Mouse (Mus musculus): ENCODE data around the gene Nedd9.
"Not testable (repeated sequence)": the region's sequence is repeated elsewhere in the genome, so short reads cannot be mapped to it uniquely, and the experiment has no call there.

The Nedd9 gene

DNA sequence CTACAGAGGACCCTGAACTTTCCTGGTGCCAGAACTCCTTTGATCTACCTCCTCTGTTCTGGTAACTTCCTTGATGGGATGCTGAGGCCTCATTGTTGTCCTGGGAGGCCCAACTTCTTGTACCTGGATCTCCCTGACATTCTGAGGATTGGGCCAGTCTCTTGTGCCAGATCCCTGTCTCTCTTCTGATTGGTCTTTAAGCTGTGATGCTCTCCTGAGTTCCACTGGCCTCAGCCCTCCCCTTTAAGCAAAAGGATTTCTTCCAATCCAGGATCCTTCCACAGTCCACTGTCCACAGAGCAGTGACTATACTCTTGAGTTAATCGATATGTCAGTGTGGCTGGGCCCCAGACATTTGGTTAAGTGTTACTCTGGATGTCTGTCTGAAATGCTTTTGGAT lies 112.3 kb downstream of the Nedd9 start:
- DNase-seq (ENCODE audit: low read depth, low spot score), result no peak

DNA sequence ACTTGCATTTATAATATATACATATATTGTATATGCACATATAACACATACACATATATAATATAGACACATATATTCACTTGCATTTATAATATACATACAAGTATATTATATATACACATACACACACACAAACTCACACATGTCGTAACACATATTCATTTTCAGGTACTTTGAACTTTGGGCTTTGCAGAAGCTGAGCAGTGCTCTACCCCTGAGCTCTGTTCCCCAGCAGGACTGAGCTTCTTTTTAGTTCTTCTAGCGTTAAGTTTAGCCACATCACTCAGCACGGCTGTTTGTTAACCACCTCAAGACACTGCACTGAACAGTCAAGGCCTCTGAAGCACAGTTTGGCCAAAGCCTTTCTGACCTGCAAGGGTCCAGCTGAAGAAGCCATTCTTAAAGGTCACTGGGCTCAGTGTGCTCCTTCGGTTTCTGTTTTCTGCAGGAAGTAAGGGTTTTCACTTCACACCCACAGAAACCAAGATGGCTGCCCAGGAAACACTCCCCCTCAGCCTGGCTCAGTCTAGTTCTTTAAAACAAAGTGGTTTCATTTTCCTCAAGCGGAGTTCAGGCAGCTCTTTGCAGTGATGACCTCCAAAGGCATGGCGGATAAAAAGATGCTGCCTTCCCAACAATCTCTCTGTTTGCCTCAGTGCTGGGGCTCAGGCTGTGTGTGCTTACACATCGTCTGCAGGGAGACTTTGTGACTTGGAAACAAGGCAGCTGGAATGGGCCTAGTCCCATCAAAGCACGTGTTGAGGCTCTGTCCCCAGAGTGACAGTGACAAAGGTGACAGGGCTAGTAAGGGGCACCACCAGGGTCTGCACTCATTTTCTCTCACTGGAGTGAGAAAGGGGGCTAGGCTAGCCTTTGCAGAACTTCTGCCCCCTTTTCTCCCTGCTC lies 114.4 kb downstream of the Nedd9 start:
- DNase-seq (ENCODE audit: low read depth, low spot score), result no peak

DNA sequence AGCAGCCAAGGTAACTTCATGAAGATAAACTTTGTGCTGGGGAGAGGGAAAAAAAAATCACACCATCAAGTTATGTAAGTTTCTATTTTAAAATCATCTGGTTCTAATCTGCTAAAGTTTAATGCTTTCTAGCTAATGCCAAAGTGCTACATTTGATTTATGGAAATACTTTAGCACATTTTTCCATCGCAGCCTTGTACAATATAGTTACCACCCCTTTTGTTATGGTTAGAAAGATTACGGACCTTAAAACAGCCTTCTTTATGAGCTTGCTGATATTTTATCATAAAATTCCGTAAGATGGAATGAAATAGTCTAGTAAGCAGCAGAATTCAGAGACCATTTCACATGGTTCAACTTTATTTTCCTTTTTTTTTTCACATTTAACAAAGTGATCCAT lies 115.6 kb downstream of the Nedd9 start:
- DNase-seq (ENCODE audit: low read depth, low spot score), result no peak

DNA sequence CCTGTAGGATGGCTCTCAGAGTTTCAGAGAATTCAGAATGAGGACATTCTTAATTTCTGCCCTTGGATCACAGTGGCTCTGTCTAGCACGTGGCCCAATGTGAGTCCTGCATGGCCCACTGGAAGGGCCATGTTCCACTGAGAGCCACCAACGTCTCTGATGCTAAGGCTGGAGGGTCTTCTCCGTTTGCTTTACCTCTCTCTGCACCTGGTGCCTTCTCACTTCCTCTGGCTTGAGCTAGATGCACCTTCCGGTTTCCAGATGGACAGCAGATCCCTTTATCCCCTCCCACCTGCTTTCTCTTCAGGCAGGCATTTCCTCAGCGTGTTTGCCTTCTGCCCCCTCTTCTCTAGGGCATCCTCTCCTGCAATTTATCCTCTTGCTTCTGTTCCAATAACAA lies 118.5 kb downstream of the Nedd9 start:
- DNase-seq (ENCODE audit: low read depth, low spot score), result no peak

DNA sequence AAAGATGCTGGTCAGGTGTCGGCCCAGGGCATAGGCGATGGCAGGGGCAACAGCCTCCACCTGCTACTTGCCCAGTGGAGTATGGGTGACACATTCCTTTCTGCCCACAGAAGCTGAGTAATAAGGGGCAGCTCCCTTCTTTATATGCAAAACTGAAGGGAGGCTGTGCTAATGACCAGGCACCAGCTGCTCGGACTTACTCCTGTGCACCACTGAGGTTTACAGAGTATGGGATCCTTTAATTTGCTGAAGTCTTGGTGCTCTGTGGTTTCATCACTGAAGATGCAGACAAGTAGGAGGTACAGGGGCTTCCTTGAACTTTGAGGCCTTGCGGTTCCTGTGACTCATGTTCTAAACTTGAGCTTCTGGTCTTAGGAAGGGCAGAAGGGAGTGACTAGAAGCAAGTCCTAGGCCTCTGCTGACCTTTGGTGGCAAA lies 120.0 kb downstream of the Nedd9 start:
- DNase-seq (ENCODE audit: low read depth, low spot score), result no peak

DNA sequence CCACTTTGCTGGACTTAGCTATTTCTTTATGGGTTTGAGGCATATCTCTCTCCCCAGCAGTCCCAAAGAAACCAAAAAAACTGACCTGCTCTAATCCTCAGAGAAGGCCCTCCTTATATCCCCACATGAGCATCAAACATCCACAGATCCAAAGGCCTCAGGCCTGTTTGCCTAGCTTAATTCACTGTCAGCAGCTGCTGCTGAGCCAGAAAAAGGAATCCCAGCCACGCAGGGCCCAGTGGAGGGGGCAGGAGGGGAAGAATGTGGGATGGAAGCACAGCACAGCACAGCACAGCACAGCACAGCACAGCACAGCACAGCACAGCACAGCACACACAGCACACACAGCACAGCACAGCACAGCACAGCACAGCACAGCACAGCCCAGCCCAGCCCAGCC lies 120.6 kb downstream of the Nedd9 start:
- DNase-seq (ENCODE audit: low read depth, low spot score), result not testable (repeated sequence)

DNA sequence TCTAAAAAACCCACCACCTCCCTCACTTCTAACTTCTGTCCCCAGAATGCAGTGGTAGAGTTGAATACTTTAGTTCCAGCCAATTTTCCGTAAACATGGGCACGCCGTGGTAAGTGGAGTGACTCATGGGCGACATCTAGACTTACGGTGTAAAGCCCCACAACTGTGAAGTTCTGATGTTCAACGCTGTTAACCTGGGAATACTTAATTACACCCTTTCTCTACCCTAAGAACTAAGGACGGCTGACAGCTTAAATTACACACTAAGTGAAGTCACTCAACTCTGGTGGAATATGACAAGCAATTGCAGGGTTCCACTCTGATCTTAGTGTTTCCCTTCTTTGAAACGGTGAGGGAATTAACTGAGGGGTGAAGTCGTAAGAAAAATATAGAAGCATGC lies 122.9 kb downstream of the Nedd9 start:
- DNase-seq (ENCODE audit: low read depth, low spot score), result no peak

DNA sequence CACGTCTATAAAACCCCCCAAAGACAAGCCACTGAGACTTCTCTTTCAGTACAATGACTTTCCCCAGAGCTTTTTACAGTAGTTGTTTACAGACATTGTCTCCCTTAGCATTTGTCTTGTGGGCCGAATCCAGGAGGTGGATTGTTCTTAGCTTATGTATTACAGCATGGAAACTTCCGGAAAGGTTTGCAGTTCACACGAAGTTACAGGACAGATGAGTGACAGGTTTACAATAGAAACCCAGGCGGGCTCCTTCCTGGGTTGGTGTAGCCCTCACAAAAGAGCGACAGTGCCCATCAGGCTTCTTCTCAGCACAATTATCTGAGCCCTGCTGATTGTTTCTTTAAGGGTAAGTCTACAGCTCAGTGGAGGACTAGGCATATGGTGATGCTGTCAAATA lies 124.3 kb downstream of the Nedd9 start:
- DNase-seq (ENCODE audit: low read depth, low spot score), result no peak

DNA sequence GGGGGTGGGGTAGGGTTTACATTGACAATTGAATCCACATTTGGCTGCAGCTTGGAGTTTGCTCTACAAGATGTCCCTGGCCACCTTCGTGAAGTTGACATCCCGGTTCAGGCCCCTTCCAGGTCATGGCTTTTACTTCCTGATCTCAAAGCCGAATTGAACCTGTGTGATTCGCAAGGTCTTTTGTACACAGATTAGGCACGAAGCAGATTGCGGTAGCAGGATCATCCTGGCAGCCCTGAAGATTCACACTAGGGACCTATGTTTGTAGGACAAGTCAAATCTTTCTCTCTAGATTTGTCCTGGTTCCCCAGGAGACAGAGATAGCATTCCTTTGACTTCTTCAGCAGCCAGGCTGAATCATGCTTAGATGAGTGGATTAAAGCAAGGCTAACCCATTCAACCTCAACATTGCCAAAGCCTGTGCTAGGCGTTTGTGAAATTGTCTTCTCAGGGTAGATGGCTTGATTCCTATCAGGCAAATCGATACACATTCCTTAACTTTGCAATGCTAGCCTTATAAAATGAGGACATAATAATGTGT lies 126.8 kb downstream of the Nedd9 start:
- DNase-seq (ENCODE audit: low read depth, low spot score), result no peak

DNA sequence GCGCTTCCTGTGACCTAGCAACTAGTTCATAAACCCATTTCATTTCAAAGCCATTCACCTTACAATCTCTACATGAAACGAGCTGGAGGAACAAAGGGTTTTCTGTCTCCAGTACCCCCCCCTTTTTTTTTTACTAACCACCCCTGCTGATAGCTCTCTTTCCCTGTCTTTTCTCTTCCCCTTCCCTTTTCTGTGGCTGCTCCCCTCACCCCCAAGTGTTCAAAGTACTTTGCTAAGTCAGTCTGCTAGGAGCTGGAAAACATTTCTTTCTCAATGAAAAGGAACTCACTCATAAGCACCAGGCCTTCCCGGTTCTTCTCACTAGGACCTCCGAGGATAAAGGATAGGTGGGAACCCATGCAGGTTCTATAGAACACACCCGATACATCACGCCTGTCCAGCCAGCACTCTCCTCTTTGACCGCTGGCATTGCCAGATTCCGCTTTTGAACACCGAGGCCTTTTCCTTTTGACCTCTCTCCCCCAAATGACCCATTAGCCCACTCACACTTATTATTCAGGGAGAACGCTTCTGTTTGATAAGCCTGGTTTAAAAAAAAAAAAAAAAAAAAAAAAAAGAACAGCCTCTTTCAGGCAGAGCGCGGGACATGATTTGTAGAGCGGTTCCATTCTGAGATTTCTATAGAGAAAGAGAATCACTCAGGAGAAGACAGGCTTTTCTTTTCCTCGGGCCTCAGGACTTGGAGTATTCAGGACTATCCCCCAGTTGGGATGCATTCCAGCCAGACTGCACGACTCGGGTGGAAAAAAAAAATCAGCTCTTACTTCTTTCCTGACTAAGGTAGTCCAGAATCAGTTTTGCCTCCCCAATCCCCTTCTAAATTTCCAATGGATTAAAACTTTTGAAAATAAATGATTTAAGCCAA lies 127.6 kb downstream of the Nedd9 start:
- DNase-seq (ENCODE audit: low read depth, low spot score), result peak; percentile 14

DNA sequence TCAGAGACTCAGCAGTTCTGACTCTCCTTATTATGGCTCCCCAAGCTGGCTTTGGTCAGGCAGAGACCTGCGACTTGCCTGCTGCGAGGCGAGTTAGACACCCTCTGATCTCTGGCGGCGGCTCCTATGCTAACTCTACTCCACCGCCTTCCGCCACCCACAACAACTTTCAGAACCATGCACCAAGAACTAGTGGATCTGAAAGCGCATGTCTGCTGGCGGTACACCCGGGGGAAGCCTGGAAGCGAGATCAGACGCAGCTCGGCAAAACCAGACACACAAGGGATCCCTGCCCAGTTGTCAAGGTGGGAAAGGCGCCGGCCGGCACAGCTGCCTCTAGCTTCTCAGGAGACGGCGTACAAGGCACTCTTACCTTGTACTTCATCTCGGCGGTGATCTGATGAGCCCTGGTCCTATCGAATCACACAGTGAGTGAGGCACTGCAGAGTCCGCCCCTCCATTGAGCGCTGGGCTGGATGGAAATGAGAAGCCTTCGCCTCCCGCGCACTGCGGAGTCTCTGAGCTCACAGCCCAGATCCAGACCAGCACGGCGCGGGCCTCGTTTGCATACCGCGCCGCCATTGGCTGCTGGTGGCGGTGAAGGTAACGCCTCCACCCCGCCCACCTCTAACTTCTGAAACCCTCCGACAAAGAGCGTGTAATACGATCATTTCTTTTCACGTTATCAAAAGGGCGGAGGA lies 128.5 kb downstream of the Nedd9 start:
- DNase-seq (ENCODE audit: low read depth, low spot score), result peak; percentile 91

DNA sequence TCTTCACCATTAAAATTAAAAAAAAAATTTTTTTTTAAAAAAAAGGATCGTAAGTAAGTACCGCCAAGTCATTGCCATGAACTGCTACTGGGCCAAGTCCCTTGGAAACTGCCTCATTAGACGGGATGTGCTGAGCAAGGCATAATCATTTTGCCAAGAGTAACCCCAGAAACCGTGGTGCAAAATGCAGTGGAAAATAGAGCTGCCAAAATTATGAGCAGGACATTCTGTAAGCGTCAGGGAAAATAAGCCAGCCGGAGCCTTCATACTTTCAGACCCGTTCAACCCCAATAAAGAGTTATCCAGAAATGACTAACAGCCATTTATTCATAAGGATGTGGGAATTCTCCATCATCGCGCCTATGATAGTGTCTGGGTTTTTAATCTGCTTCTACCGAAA lies 129.2 kb downstream of the Nedd9 start:
- DNase-seq (ENCODE audit: low read depth, low spot score), result no peak

DNA sequence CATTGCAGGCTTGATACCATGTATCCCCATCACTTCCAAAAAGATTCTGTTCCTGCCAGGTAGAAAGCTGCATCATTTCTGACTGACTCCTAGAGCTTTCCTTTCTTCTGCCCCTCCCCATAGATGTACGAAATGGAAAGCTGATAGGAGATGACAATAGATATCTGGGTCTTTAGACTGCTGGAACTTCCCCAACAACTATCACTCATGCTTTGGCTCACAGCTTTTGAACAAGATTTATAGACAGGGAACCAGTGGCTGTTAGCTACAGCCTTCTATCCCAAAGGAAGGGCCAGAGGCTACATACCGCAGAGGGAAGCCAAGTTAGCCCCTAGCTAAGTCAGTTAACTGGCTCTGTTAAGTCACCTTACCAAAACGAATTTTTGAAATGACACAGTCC lies 129.6 kb downstream of the Nedd9 start:
- no peak for DNase-seq (ENCODE audit: low read depth, low spot score)

DNA sequence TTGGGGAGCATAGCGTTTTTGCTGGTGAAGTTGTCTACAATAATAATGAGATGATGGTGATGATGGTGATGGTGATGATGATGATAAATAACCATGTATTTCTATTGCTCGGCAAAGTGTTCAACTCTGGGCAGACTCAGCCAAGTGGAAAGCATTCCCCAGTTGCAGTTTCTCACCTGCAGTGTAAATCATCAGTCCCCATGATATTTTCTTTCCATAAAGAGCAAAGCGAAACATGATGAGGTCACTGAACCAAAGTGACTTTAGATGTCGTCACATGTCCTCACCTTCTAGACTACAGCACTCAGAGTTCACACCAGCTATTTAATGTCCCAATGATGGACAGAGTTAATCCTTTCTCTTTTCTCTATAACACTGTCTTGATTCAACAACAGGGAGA lies 130.0 kb downstream of the Nedd9 start:
- no peak for DNase-seq (ENCODE audit: low read depth, low spot score)

DNA sequence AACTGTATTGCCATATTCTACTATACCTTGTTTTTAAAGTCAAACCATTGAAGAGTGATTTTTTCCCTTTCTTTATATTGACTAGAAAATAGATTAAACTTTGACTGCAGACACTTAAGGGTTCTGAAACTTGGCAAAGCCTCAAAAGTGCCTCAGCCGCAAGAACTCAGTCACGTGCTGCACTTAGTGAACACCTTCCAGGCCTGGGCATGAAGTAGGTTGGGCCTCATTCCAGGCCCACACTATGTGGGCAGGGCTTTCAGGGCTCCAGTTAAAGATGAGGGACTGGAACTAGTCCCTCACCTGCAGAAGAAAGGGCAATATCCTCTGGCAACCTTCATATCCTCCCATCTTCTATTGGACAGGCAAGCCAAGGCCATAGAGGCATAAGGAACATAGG lies 131.6 kb downstream of the Nedd9 start:
- DNase-seq (ENCODE audit: low read depth, low spot score), result no peak

DNA sequence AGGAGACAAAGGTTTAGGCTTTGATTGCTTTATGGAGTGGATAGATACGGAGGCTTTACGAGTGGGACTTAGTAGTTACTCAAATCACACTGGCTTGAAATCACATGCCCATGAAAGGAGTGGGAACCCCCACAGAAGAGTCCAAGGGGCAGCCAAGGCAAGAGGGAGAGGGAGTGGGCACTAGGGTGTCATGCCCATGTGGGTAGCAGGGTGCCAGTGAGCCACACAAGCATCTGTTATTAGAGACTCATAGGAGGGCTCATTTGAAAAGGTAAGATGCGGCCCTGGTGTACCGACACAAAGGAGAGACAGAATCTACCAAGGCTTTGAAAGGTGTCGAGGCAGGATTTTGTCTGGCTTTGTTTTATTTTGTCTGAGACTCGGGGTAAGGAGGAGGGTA lies 132.6 kb downstream of the Nedd9 start:
- no peak for DNase-seq (ENCODE audit: low read depth, low spot score)

DNA sequence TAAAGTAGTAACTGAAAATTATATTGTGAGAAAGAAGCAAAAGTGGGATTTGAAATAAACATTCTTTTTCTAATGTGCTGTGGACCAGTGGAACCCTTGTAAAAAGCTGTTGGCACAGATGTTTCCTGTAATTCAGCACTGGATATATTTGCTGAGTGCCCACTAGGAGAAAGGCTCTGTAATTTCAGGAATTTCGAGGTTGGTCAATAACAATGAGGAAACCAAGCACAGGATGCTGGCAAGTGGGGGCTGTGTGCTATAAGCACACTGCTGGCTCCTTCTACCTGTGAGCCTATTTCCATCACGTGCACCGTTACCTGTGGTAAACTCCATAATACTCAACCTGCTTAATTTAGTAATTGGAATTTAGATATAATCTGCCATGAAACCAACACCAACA lies 133.5 kb downstream of the Nedd9 start:
- DNase-seq (ENCODE audit: low read depth, low spot score), result no peak

DNA sequence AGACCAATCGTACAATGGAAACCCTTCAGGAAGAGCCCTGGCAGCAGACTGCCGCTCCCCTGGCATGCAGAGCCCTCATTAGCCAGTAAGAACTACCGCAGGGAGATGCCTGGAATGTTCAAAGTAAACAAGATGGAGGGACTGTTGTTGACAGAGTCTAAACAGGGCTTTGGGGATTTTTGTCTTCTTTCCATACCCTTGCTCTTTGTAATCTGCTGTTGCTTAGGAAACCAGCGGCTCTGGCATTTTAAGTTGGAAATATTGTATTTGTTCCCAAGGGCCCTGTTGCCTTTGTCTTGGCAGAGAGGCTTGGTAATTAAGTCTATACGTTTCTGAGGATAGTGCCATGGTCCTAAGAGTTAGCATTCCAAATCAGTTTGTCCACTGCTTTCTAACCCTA lies 134.8 kb downstream of the Nedd9 start:
- no peak for DNase-seq (ENCODE audit: low read depth, low spot score)

DNA sequence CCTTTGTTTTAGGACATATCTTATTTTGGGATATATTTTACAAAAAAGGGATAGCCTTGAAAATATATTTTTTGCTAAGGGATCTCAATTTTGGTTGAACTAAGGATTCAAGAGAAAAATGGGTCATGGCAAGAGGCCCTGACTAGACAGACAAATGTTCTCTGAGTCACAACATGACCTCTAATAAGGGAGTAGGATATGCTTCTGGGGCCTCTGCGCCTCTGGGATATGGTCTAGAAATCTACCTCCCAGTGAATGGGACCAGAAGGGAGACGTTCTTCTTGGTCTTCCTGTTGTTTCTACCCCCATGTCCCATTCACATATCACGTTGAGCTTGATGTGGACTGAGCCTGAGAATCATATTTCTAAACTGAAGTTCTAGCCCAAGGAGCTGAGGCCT lies 136.6 kb downstream of the Nedd9 start:
- DNase-seq (ENCODE audit: low read depth, low spot score), result no peak

DNA sequence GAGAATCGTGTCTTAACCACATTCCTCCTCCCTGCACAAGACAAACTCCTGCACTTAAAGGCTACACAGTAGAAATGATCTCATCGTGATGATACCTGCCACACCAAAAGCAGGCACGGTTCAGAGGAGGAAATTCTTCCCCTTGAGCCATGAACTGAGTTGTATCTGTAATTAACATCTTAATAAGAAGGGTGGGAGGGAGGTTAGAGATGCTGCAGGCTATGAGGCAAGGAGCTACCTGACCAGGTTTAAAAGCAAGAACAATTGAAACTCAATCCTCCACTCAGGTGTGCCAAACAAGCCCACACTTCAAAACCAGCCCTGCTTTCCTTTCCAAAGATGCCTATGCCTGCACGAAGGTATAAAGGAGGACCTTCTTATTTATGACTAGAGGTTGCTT lies 137.4 kb downstream of the Nedd9 start:
- peak; percentile 6 for DNase-seq (ENCODE audit: low read depth, low spot score)

DNA sequence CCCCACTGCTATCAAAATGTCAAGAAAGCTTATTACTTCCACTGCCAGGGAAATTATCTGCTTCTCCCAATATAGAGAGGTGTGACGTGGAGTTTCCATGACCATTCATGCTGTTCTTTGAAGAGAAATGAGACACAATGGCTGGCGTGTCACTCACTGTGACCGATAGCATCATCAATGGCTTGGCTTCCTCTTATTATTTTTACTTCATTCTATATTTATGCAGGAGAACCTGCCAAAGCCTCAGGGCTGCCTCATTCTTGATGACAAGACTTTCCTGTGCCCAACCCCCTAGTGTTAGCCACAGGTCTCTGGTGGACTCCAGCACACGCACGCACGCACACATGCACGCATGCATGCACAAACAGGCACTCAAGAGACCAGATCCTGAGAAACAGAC lies 141.4 kb downstream of the Nedd9 start:
- no peak for DNase-seq (ENCODE audit: low read depth, low spot score)

DNA sequence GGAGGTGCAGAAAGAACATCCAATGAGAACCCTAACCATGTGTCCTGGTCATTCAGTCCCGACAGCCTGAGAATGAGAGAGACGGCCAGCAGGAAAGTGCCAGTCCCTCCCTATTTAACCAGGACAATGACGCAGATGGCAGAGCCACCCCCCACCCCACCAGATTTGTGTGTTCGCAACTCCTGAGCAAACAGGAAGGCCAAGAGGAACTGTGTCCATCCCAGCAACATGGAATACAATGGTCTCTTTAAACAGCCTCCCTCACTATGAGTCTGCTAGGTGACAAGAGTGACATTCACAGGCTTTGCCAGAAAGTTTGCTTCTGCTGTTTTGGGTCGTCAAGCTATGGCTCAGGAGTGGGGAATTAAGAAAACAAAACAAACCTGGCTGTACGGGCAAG lies 141.9 kb downstream of the Nedd9 start:
- no peak for DNase-seq (ENCODE audit: low read depth, low spot score)

Data from ES-CJ7 (cell line).